Mouse (Mus musculus) adrenal gland, postnatal 25 days (tissue): ENCODE data around the gene Anapc16. TPM values are rescaled to one million over a fixed set of nuclear protein-coding genes. Genes with fewer than 3 reads are reported as not detected.

Experiments used
- DNase-seq: peaks from one replicate; pipeline ENCODE4 v3.0.0; 2021; ENCODE audit warnings: mixed read lengths
- long read RNA-seq: library from polyadenylated mRNA; stranded (forward); transcript quantifications from one replicate; pipeline ENCODE4 v2.0.0, GENCODE M21; 2021
- total RNA-seq: library from RNA; stranded (reverse); gene quantifications from 2 replicates; pipeline ENCODE4 v1.2.3, GENCODE M21; 2021

The Anapc16 gene
- 64.1 and 67.8 TPM in 2 replicates for total RNA-seq
- long read RNA-seq, transcript Anapc16-204 (4 exons, 1,852 nt): major isoform, 45 of 57 reads
- long read RNA-seq, partial matches to known transcripts: 0 of 57 reads
- long read RNA-seq, other reads (novel, unspliced or antisense): 5 of 57 reads

GRCm38 (mm10) chr10:60002673-60003212, at the start of gene Anapc16, which contains the start of gene Ascc1:
Gene Anapc16, minus strand, starts transcription at chr10:60003135.
Gene Ascc1, plus strand, starts transcription at chr10:60002805.
- peak; percentile 99 for DNase-seq

- no peak for DNase-seq
Observed at GRCm38 (mm10) chr10:60050581-60050980, 47.6 kb upstream of the Anapc16 start.

GRCm38 (mm10) chr10:60046696-60047095, 43.8 kb upstream of the Anapc16 start:
- no peak for DNase-seq

- DNase-seq: no peak
Observed at GRCm38 (mm10) chr10:60042350-60042922, 39.5 kb upstream of the Anapc16 start.

- DNase-seq: no peak
Observed at GRCm38 (mm10) chr10:60035744-60036143, 32.8 kb upstream of the Anapc16 start.

- DNase-seq: peak; percentile 27
Observed at GRCm38 (mm10) chr10:60034621-60035020, 31.7 kb upstream of the Anapc16 start.

GRCm38 (mm10) chr10:60033064-60033463, 30.1 kb upstream of the Anapc16 start:
- no peak for DNase-seq

- no peak for DNase-seq
Observed at GRCm38 (mm10) chr10:60032622-60033021, 29.7 kb upstream of the Anapc16 start.

GRCm38 (mm10) chr10:60031985-60032384, 29.1 kb upstream of the Anapc16 start:
- DNase-seq: no peak

GRCm38 (mm10) chr10:60031562-60031961, 28.6 kb upstream of the Anapc16 start:
- no peak for DNase-seq

GRCm38 (mm10) chr10:60029387-60029786, 26.5 kb upstream of the Anapc16 start:
- no peak for DNase-seq

- no peak for DNase-seq
Observed at GRCm38 (mm10) chr10:60028979-60029378, 26.0 kb upstream of the Anapc16 start.

GRCm38 (mm10) chr10:60028181-60028580, 25.2 kb upstream of the Anapc16 start:
- DNase-seq: no peak

- no peak for DNase-seq
Observed at GRCm38 (mm10) chr10:60027619-60028084, 24.7 kb upstream of the Anapc16 start.

- DNase-seq: no peak
Observed at GRCm38 (mm10) chr10:60026759-60027395, 23.9 kb upstream of the Anapc16 start.

- DNase-seq: no peak
Observed at GRCm38 (mm10) chr10:60023751-60024150, 20.8 kb upstream of the Anapc16 start.

- no peak for DNase-seq
Observed at GRCm38 (mm10) chr10:60019299-60019698, 16.4 kb upstream of the Anapc16 start.

- no peak for DNase-seq
Observed at GRCm38 (mm10) chr10:60016223-60016622, 13.3 kb upstream of the Anapc16 start.

GRCm38 (mm10) chr10:60009115-60009514, 6.2 kb upstream of the Anapc16 start:
- DNase-seq: no peak

GRCm38 (mm10) chr10:60005264-60005663, 2.3 kb upstream of the Anapc16 start:
- no peak for DNase-seq

GRCm38 (mm10) chr10:60003847-60004246, 912 bp upstream of the Anapc16 start:
- no peak for DNase-seq

GRCm38 (mm10) chr10:60003213-60003752, 348 bp upstream of the Anapc16 start:
- DNase-seq: no peak

- no peak for DNase-seq
Observed at GRCm38 (mm10) chr10:60002203-60002602, 732 bp downstream of the Anapc16 start.
